Mouse (Mus musculus): Measurements from ENCODE around the gene Myom1. TPM values are rescaled to one million over a fixed set of nuclear protein-coding genes. Genes with fewer than 3 reads are reported as not detected.
A peak's percentile ranks its signal among the peaks of the same experiment; 100 is the strongest.

The Myom1 gene
- total RNA-seq, 1 experiment from 2014 or later = 4.3 TPM

DNA sequence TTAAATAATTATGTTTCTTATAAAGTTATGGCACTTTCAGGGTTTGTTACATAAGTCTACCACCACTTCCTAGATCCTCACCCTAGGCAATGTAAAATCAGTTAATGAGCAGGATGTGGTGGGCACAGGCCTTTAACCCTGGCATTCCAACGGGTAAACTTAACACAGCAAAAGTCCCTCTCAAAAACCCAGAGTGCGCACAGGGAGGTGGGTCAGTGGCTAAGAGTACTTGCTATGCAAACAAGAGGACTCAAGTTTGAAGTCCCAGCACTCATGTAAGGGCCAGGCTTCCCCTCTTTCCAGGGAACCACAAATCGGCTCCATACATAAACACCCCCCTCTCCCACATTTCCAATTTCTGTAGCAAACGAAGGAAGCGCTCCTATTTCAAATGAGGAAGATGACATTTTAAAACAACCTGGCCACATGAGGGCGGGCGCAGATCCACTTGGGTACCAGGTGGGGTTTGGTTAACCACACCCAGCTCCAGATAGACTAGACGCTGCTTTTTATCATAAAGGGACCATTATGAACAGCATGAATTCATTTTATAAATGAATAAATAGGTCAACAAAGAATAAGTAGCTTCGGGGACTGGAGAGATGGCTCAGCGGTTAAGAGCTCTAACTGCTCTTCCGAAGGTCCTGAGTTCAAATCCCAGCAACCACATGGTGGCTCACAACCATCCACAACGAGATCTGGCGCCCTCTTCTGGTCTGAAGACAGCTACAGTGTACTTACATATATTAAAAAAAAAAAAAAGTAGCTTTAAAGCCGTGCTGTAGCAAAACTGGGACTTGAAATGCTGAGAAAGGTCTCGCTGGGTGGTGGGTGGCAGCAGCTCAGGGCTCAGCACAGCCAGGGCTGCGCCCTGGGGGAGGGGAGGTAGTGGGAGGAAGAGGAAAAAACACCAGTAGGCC lies 10.5 kb upstream of the Myom1 start:
- DNase-seq = peak; percentile 50

DNA sequence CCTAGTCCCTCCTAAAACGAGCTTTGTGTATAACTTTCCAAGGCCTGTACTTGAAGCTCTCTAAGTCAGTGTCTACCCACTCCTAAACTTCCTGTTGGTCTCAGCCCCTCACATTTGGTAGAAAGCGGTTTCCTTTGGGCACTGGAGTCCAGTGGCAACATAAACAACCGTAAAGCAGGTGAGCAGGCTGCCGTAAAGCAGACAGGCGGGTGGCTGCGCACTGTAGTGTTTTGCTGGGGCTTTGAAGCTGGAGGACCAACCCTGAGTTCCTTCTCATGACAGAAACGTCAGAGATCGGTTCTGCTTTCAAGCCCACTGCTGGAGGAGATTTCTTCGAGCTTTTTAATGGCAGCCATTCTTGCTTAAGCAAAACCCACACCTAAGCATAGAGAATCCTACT lies 9.8 kb upstream of the Myom1 start:
- no peak for DNase-seq

DNA sequence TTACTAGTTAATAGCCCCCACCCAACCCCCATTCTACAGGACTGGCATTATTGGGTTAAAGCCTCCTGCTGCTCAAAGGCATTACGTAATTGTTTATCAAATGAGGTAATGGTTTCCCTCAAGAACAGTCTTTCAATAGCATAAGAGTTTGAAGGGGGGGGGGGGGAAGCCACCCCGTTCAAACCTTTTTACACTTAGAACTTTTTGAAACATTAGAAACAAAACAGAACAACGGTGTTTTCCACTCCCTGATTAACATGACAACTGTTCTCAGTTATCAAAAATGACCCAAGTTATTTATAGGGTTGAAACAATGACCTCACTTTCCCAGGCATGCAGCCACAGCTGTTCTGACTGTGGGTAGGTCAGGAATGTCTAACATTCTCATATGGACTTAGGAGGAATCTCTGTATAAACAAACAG lies 9.0 kb upstream of the Myom1 start:
- peak; percentile 33 for DNase-seq

DNA sequence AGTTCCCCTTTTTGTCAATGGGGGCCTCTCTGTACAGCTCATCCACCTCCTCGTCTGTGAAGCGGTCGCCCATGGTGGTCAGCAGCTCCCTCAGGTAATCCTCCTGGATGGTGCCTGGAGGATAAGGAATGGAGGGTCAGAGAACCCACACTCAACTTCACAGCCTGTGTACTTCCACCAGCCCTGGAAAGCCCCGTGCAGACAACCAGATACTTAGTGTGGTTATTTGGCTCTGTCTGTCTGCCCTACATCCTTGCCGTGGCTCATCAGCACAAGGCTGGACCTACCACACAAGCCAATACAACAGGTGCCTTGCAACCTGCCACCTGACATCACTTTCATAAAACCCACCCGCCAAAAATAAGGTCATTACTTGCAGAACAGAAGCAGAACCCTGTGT lies 7.8 kb upstream of the Myom1 start:
- no peak for DNase-seq

DNA sequence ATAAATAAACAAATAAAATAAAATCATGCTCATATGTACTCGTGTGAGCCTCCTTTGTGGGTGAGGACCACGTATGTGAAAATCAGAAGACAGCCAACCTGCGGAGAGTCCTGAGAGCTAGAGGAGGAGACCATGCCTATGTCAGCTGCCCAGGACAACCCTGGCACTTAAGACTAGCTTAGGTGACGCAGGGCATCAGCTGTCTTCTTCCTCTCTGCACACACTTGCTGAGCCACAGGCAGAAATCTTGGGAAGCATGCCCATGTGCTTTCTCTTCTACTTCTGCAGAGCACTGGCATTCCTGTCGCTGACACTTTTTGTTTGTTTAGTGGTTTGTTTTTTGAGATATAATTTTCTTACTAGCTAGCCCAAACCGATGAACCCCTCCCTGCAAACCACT lies 6.9 kb upstream of the Myom1 start:
- no peak for DNase-seq

DNA sequence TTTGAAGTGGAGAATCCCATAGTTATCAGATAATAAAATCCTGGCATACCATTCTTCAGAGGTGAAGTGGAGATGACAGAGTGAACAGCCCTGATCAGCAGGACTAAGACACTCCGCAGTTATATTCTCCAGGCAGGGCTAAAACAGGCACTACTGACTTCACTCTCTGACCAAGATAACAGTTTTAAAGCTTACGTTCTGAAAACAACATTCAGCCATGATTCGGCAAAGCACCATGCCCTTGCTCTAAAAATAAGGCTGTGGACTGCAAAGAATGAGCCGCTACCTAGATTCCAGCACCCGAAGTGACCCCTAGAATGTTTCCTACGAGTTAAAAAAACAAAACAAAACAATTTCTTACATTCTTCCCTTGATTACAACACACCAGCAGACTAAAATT lies 4.6 kb upstream of the Myom1 start:
- no peak for DNase-seq

DNA sequence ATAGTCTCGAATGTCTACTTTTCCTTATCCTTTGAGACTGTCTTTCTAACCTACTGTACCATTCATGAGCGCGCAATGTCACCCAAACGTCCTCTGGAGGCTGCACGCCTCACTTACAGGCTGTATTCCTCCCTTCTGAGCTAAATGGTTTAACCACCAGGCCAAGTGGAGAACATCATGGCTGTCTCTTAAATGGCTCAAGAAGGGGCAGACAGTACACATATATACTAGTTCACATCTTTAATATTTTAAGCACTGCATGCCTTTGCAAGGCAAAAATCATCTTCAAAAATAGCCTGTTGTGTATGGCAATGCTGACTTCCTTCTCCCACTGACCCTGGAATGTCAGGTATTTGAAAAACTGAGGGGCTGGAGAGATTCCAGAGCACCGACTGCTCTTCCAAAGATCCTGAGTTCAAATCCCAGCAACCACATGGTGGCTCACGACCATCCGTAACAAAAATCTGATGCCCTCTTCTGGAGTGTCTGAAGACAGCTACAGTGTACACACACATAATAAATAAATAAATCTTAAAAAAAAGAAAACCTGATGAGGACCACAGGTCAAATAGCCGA lies 3.9 kb upstream of the Myom1 start:
- no peak for DNase-seq

DNA sequence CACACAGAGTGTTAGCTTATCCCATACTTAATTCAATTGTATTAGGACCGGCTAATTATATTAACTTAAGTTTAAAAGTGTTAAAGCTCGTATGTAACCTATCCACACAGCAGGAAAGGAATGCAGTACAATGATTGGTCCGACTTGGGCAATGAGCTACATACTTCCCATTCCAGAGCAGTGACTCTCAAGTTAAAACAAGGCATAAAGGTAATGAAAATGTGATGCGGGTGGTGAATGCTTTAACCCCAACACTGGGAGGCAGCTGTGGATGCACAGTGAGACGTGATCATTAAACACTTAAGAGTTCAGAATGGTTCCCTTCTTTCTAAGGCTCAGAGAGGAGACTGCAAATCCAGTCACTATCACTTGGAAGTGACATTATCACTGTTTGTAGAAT lies 3.2 kb upstream of the Myom1 start:
- DNase-seq = no peak

DNA sequence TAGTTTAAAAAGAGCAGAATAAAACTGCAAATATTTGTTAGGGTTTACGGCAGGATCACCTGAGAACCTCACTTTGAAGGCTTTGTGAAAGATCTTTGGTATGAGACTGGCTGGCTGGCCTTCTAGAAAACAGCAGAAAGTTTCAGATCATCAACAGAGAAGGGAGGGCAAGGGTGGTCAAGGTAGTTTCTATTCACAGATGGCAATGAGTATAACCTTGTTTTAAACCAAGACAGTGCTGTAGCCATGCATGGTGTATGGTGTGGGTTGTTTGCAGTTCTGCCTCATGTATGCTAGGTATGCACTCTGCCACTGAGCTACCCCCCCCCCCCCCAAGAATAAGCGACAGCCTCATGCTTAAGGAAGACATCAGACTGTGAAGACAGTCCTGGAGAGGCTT lies 2.2 kb upstream of the Myom1 start:
- no peak for DNase-seq

DNA sequence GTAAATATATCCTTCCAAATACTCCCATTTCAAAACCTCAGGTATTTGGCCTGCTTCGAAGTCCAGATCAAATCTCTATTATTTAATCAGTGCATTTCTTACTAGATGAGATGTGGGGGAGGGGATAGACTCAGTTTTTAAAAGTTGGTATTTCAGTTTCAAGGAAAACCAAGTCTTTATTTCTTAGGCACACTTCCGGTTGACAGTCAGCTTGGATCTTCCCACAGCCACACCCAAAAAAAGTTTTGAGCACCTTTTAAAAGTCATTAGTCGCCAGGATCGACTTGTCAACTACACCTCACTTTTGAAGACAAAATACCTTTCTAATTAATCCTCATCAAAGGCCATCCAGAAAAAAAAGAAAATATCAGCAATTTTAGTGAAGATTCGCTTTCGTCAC lies 1.4 kb upstream of the Myom1 start:
- no peak for DNase-seq

DNA sequence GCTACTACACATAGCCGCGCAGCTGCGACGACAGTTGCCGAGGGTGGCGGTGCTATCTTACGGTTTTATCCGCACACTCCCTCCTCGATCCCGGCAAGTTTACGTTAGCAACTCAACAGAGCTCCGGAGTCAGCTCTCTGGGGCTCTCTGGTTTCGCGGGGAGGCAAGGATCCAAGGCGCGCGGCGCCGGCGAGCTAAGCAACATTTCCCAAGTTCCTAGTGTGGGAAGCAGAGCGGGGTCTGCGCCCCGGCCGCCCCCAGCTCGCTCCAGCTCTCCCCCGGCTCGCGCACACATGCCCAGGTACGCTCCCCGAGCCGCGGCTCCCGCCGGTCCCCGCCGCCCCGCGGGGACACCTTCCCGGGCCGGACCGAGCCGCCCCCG lies 743 bp upstream of the Myom1 start:
- DNase-seq = peak; percentile 78

DNA sequence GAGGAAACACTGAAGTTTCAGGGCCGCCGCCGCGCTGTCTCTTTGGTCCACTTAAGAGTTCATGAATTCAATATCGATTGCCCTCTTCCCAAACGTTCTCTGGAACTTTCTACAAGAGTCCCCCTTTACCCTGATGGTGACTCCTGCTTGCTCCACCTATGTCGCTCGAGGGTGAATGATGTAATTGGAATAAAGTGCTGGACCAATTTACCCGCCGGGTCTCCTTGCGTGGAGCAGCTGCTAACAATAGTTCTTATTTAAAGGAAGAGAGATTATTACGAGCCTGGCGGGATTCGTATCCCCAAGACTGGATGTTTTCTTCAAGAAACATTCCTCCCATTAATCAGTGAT lies 286 bp downstream of the Myom1 start, which contains the start of gene Myl12a:
Myl12a (minus strand) TSS at position 135 of the 351 bp plus-strand sequence.
- DNase-seq = no peak

DNA sequence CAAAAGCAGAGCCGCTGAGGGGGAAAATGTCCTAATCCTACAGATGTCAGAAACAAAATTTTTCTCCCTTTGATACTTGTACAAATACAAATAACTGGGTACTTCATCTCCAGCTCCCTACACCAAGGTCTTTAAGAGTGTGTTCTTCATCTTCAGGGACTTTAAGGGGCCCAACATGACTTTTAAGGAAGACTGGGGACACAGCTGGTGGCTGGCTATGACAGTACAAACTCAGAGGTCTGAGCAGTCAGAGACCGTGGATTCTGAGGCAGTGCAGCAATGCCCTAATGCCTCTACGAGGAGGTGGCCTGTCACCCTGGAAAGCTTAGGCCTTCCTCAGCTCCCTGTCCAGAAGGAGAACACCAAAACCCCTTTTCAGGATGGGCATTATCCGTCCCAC lies 679 bp downstream of the Myom1 start:
- DNase-seq = no peak

DNA sequence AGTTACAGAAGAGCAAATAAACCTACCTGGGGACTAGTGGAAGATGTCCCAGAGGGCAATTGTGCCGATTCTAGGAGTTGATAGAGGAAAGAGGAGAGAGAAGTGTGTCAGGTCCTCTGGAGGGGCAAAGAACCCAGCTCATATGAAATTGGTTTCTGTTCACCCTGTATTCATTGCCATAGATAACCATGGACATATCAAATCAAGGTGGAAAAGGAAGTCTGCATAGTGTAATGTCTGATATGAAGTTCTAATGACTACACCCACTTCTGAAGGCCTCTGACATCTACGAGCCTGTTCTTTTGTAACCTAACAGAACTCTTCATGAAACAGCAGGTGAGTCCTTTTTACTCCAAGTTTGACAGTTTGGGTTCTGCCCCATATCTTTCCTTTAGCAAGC lies 1.3 kb downstream of the Myom1 start:
- DNase-seq = no peak

DNA sequence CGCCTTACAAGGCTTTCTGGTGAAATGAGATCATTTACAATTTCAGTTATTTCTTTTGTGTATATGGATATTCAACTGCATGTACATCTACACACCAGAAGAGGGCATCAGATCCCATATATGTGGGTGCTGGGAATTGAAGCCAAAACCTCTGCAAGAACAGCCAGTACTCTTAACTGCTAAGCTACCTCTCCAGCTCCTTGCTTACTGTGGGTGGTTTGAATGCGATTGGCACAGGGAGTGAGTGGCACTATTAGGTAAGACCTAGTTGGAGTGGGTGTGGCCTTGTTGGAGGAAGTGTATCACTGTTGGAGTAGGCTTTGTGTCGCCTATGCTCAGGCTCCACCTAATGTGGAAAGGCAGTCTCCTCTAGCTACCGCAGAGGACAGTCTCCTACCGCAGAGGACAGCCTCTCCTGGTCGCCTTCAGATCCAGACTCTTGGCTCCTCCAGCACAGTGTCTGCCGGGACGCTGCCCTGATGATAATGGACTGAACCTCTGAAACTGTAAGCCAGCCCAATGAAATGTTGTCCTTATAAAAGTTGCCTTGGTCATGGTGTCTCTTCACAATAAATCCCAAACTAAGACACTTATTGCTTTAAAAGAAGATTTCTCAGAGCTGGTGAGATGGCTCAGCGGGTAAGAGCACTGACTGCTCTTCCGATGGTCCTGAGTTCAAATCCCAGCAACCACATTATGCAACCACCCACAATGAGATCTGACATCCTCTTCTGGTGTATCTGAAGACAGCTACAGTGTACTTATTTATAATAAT lies 1.9 kb downstream of the Myom1 start:
- no peak for DNase-seq

DNA sequence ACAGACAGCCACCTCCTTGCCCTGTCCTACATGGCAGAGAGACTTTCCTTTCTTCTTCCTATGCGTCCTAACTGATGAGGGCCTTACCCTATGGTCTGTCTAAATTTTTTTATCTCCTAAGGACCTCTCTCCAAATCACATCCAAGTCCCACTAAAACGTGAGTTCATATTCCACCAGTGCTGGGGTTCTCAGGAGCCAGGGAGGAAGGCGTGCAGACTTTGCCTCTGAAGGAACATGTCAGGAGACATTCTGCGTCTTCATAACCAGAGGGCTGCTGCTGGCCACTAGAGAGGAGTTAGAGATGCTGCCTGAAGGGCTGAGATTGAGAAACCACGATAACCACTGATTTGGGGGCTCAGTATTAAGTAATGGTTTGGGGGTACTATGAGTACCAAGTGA lies 4.5 kb downstream of the Myom1 start:
- no peak for DNase-seq

DNA sequence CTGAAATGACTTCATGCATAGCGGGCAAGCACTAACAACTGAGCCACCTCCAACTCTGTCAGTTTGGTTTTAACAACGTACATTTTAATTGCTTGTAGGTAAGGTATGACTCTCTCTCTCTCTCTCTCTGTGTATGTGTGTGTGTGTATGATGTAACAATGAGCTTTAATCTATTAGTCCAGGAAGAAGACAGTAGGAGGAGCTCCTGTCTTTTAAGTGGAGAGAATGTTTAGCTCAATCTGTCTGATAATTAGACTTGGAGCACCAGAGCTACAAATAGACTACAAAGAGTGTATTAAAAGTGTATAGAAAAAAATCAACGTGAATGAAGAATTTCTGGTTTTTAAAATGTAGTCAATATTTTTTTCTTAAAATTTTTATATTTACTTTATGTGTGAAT lies 6.2 kb downstream of the Myom1 start:
- DNase-seq = no peak

DNA sequence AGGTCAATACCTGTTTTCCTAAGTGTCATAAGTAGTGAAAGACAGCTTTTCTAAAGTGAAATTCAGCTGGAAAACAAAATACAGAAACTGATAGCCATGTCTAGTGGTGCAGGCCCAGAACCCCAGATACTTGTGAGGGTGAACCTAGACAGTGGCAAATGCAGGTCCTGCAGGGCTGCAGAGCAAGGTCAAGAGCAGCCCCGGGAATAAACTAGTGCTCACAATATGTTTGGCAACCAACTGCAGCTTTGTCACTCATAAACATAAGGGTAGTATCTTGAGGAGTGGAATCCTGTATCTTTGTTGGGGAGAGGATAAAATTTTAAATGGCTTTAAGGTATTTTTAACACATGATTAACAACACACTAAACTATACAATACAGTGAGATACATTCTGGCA lies 7.3 kb downstream of the Myom1 start:
- no peak for DNase-seq

DNA sequence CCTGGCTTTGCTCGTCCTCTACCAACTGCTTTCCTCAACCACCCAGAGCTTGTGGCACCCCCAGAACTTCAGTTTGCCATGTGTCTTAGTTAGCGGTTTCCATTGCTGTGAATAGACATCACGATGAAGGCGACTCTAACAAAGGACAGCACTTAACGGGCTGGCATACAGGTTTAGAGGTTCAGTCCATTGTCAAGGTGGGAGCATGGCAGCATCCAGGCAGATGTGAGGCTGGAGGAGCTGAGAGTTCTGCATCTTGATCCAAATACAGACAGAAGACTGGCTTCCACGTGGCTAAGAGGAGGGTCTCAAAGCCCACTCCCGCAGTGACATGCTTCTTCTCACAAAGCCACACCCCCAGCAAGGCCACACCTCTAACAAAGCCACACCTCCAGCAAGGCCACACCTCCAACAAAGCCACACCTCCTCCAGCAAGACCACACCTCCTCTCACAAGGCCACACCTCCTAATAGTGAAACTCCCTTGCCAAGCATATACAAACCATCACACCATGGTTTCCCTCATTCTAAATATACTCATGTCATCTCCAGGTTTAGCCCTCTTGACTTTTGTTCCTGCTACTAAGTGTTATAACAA lies 8.3 kb downstream of the Myom1 start:
- no peak for DNase-seq

DNA sequence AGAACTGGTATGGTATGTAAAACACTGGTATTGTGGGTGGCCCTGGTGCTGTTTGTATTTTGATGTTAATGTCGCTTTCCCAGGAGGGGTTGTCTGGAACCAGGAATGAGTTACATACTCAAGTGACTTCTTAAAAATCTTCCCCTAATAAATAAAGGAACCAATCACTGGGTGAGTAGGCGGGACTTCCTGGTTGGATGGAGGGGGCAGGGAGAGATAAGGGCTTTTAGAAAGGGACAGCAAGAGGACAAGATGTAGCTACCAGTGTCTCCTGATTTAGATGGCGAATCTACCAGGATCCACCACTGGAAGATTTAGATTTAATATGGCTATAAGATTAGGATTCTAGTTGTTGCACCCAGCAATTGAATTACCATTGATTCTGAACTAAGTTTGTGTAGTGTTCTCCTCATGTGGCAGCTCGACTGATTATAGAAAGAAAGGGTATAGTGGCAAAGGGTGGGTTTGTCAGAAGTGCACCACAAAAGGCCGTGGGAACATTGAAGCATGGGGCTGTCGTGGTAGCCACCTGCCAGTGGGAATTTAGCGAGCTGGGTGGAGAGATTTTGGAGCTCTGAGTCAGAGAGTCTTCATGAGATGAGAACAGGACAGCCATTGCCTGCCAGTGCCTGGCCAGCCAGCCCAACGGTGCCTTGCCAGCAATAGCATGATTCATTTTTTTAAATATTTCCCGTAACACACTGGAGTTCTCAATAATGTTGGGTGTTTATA lies 9.7 kb downstream of the Myom1 start:
- DNase-seq = no peak

DNA sequence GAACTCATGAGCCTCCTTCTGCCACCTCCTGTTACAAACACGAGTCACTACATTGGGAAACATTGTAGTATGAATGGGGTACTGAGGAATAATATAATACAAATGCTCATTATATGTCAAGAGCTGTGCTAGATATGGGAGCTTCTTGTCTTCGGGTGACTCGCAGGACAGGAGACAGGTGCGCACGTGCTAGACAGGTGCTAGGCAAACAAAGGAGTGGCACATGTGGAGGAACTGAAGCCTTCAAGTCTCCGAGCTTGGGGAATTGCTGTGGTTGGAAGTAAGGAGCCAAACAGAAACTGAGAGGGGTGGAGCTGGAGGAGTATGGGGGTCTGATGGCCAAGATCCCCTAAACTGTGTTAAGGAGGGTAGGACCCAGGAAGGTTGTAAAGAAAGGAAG lies 10.7 kb downstream of the Myom1 start:
- no peak for DNase-seq

DNA sequence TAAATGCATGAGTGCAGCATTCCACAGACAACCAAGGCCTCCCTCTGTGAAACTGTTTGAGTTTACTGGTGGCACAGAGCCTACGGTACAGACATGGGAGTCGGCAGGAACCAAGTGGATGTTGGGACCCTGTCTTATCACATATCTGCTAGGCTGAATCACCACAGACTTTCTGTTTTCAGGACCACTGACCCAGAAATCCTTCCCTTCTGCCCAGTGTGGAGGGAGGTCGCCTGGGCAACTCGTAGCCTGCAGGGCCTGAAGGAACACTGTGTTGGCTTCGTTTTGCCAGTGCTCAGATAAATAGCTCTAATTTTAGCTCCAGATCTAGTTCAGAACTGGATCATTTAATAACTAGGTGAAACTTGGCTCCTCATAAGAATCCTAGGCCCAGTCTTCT lies 12.5 kb downstream of the Myom1 start:
- no peak for DNase-seq
